Mouse (Mus musculus) layer of hippocampus, postnatal 14 days (tissue): ENCODE data around the gene Psmg4. TPM values are rescaled to one million over a fixed set of nuclear protein-coding genes. Genes with fewer than 3 reads are reported as not detected.

ENCODE experiments used
- DNase-seq, 2 experiments: peaks; one replicate each; pipeline ENCODE4 v3.0.0; 2021 to 2022; ENCODE audit warnings: low spot score in 2 of 2, mixed read lengths in 1 of 2
- total RNA-seq, 2 experiments: library from RNA; stranded (reverse); gene quantifications; 2 replicates each; pipeline ENCODE4 v1.2.3; 2021

The Psmg4 gene
- total RNA-seq, 2 experiments from 2014 or later, result 26.1 to 33.6 TPM

DNA sequence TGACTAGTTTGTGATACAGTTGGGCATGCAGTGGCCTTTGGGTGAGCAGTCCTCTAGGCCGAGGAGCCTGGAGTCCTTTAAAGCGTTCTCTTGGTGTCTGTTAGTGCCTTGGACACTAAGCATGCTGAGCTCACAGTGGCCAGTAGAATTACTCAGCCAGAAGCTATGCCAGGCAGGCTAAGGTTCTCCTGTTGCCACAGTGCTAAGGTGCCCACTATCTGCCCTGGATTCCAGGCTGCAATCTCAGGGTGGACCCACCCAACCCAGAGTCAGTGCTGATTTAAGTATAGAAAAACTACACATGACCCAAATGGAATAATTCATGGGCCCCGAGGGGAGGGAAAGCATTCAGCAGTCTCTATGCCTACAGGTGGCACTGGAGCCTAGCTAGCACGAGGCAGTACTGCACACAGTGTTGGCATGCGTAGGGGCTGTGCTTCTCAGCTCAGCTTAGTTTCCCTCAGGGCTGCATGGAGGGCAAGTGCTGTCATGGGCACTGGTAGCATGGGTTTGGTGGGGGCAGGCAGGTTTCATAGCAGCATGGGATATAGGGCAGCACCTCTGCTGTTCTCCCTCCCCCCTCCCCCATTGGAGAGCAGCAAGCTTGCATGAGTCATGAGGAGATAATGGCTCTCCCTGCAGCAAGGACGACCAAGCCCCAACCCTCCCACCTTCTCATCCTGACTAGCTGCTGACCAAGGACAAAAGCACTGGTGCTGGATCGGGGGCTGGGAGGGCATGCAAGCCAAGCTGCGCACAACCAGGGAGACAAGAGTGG, 29.8 kb downstream of the Psmg4 start:
- peak; percentile 26 to 29 for DNase-seq

DNA sequence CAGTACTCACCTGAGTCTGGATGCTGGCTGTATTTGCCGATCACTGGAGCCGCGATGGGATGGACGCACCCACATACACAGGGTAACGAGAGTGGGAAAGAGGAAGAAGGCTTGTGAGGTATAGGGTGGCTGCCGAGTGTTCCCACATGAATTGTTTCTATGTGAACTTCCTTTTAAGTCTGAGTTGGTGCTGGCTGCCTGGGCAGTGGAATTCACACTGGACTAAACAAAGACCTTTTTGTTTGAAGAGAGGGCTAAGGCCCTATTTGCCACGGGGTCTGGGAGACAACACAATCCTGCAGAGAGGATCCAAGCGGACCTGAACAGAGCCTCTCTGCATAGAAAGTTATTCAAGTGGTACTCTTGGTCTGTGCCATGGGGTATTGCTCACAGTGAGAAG, 30.6 kb downstream of the Psmg4 start:
- DNase-seq, result no peak

DNA sequence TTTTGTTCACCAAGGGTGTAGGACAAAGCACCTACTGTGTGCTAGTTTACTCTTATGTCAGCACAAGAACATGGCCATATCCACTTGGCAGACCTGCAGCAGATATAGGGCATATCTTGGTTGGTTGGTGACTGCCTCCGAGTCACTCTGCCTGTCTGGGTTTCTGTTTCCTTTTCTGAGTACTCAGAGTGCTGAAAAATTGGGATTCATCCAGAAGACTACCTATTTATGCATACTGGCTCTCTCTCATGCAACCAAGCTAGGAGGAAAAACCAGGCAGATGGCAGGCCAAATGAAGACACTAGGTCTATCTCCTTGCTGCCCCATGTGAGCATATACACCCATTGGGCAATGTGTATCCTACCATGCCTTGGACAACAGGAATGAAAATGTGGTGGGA, 32.9 kb downstream of the Psmg4 start:
- no peak for DNase-seq

DNA sequence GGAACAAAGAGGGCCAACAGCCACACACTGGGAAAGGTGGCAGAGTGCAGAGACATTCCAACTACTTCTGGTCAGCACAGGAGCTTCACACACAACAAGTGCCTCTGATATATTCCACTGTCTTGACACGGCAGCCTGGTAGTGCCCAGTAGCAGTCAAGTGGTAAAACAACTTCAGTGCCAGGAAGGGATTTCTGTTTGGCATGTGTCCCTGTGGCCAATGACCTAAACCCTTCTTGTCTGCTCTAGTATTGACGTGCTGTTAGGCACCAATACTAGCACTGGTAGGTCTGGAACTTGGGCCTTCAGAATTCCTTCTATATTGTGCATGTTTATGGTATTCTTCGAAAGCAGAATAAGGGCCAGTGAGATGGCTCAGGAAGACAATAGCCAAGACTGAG, 42.5 kb downstream of the Psmg4 start:
- DNase-seq, result no peak

DNA sequence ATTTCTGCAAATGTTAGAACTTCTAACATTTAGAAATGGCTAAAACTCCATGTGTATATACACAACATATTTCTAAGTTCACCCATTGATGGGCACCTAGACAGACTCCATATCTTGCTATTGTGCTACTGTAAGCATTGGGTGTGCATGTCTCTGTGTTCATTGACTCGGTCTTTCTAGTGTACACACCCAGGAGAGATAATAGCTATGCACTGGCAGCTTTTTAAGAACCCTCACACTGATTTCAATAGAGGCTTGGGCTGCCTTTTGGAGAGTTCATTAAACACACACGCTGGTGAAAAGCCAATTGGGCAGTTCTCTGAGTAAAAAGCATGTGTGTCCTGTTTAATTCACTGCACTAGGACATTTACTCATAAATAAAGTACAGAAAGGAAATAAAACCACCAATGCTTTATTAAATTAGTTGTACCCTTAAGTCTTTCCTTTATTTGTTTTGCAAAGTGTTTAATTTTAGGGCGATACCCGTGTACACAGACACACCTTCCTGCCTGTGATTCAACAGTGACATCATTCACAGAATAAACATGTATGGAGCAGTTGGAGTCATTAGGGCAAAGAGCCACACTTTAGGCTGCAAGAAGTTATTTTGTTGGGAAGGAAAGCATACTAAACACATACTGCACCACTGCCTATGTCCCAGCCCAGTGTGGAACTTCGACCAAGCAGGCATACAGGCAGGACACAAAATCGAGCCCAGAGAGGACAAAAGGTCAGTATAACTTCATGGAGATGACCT, 45.1 kb downstream of the Psmg4 start:
- no peak for DNase-seq

DNA sequence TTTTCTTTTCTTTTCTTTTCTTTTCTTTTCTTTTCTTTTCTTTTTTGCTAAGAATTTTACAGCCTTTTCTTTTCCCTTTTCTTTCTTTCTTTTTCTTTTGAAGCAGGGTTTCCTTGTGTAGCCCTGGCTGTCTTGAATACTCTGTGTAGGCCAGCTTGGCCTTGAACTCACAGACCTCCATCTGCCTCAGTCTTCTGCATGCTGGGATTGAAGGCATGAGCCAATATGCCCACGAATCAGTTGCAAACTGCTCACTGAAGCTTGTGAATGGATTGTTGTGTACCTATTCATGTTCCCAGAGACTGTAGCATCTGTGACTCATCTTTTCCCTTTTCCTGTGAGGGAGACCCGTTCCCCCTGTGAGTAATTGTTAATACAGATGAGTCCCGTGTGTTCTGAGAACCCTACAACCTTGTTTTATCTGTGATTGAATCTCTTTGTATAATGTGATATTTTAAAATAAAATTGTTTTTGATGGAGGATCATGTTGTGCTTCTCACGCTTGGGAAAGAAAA, 48.6 kb downstream of the Psmg4 start:
- peak in 1 of 2 experiments; percentile 47 for DNase-seq

DNA sequence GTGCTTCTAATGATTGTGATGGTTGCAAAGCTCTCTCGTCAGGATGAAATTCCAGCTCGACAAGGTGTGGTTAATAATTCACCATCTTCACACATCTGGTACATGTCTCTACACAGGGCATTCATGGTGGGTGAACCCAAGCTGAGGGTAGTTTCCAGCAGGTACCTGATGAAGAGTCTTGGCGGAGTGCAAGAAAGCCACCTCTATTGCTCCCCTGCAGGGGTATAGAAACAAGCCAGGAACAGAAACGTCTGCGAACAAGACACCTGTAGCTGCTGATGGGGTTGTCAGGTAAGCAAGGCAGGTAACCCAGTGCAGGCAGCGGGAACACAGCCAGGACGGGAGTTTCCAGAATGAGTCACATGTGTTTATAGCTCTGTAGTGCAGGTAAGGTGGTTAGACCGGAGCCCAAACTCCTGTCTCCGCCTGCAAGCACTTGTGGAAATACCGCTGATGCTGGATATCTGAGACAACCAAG, 50.0 kb downstream of the Psmg4 start:
- DNase-seq, result no peak

DNA sequence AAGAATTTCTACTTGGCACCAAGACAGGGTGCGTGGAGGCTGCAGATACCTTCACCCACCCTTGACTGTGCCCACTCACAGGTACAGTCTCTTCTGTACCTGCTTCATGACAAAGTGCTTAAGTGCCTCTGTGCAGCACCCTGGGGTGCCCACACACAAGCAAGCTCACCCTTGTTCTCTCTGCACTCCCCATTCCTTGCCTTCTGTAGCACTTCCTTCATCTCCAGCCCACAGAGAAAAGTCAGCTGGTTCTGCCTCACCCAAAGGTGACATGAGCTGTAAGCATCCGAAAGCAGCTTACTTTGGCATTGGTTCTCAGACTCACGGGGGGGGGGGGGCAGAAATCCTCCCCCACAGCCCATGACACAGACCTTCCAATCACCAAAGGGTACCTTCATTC, 52.1 kb downstream of the Psmg4 start:
- DNase-seq, result no peak

DNA sequence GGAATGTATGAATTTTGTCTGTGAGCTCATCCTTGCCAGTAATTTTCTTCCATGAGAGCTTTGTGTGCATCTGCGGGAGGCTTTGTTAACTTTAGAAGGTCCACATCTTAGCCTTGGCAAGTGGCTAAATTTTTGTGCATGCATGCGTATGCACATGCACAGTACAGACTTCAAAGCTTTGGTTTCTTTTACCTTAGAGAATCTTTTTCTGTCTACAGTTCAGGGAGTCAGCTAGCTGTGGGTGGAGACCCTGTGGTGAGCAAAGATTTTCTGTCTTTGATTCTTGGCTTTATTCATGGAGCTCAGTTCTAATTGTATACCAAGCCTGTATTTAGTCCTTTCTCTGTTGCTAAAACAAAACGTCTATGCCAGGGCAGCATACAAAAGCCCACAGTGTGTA, 56.0 kb downstream of the Psmg4 start:
- DNase-seq, result no peak

DNA sequence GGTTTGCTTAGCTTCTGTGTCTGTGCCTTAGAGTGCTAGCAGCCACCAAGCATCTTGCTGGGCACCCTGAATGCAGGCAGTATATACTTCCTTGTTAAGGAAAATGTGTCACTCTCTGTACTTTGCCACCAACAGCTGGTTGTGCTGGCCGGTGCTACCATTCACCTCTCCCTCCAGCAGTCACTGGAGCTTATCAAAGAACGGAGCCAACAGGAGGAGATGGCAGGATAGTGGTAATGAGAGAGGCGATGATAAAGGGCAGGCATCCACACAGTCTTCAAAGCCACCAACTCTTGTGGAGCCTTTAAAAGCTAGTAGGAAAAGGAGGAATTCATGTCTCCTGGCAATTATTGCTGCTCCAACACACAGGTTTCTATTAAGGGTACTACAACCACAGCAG, 57.0 kb downstream of the Psmg4 start:
- DNase-seq, result no peak

DNA sequence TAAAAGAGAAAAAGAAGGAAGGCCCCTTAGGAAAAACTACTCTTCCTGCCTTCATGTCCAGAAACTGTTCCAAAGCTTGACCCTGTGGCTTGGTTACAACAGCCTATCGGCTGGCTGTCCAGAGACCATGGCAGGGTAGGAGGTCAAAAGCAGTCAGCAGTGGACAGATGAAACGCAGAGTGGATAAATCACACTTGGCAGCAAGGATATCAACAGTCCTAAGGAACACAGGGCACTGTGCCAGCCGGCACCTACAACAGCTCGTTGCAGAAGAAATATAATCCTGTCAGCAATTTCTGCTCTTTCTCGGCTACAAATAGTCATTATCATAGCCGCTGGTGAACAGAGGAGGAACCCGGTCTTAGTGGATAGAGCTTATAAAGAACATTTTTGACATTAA, 60.2 kb downstream of the Psmg4 start:
- no peak for DNase-seq

DNA sequence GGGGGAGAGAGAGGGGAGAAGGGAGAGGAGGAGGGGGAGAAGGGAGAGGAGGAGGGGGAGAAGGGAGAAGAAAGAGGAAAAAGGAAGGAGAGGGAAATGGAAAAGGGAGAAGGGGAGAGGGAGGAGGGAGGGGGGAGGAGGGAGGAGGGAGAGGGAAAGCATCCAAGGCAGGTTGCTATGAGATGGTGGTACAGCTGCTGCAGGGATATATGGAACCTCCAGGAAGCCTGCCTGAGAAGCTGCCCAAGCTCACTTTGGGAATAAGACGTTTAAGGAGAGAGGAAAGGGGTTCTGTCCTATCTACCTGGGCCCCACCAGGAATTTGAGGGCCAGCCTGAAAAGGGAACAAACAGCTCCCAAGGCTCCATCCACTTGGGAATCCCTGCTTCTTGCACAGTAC, 64.2 kb downstream of the Psmg4 start:
- no peak for DNase-seq

Other genes with a start within 250 kb of the Psmg4 start
- gene Nqo2, start 198.3 kb upstream of the Psmg4 start, total RNA-seq, result 1 to 10 TPM; 5.3 to 7.1 TPM
- gene Ripk1, start 160.6 kb upstream of the Psmg4 start, total RNA-seq, result 1 to 10 TPM; 7.7 to 8.2 TPM
- gene Serpinb6a, start 160.2 kb upstream of the Psmg4 start, total RNA-seq, result 10 to 100 TPM; 45.3 to 49.5 TPM
- gene Bphl, start 125.4 kb upstream of the Psmg4 start, total RNA-seq, result 10 to 100 TPM; 39.3 to 46.4 TPM
- 1,000 to 10,000 TPM; 2,027 to 2,125 TPM for gene Tubb2a, start 85.0 kb upstream of the Psmg4 start, total RNA-seq
- gene Tubb2b, start 32.5 kb upstream of the Psmg4 start, total RNA-seq, result 100 to 1,000 TPM; 703 to 790 TPM
- 10 to 100 TPM; 50.9 to 53.6 TPM for gene Slc22a23, start 182.2 kb downstream of the Psmg4 start, total RNA-seq